Mouse (Mus musculus): ENCODE measurements around the gene Scamp1. TPM values are rescaled to one million over a fixed set of nuclear protein-coding genes. Genes with fewer than 3 reads are reported as not detected.
A peak's percentile ranks its signal among the peaks of the same experiment; 100 is the strongest.

The Scamp1 gene
- polyA plus RNA-seq, 1 experiment, result 22.3 TPM

DNA sequence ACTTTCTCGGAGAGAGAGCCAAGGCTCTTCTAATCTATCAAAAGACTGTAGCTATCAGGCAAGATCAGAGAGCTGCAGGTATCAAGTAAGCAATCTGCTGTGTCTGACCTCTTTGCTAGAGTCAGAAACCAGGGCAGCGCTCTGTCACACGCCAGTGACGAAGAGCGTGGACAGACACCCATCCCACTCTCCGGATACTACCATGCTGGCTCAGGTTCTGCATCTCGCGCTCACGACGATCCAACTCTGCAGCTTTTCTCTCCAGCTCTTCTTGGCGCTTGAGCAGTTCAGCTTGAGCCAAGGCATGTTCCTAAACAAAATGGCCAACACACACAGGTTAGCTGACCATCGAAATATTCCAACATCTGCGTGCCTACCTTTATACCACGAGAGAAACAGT, 53.8 kb downstream of the Scamp1 start:
- no peaks in the 10 kb centered on the region for H3K4me1 ChIP-seq (ENCODE audit: control insufficient read depth, insufficient read depth, low read length)
- TF ChIP-seq POLR2A (IDR thresholded peaks at IDR 0.05; ENCODE audit: low read depth, low read length), result no peak
- TF ChIP-seq CTCF (conservative IDR thresholded peaks at IDR 0.05; ENCODE audit: insufficient read depth, insufficient read length, low read depth, low read length), result no peak
- no peak overlapping the region for H3K27ac ChIP-seq (ENCODE audit: insufficient read depth, low read depth, low read length)
- no peak overlapping the region for H3K4me3 ChIP-seq (ENCODE audit: insufficient read depth, low read depth, low read length)
- no peak for DNase-seq
- 85% methylated on average over 14 of the region's 14 CpGs for WGBS
- H3K27me3 ChIP-seq (replicated peaks; ENCODE audit: control insufficient read depth, insufficient read depth, low read length), result no peaks in the 10 kb centered on the region
- H3K36me3 ChIP-seq (ENCODE audit: control insufficient read depth, insufficient read depth, low read length), result no peaks in the 10 kb centered on the region; the same call in 1 of the 2 replicates

DNA sequence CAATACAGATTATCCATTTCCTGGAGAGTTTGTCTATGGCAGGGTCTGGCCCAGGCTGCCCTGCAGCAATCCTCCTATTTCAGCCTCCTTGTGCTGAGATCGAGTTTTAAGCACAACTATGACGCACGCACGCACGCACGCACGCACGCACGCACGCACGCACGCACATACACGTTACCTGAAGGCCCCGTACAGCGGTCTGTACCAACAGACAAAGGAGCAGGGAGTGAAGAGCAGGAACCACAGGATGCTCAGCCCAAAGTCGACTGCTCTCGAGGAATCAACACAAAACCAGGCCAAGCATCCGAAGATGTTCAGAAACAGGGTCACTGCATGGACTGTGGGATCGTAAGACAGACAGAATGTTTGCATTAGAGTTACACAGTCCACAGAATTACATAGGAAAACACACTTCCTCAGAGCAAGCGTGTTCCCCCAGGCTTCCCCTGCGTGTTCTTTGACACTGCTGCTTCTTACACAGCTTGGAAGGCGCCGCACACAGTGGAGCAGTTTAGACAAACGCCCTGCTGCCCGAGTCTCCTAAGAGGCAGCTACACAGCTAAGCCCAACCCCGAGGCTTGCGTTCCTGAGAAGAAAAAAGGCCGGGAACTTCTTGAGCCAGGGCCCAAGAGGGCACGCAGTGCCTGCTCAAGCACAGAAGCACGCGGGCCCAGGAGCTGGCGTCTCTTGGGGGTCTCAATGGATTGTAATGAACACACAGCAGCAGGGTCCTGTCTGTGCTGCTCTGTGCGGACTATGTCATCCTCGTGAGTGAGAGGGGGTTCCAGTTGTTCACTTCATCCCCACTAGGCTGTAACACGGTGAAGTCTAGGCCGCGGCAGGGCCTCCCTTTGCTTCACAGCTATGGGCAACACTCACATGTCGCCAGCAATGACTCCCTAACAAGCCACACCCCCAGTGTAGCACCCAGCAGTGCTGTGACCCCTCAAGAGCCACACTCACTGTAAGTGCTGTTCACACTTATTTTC, 60.6 kb downstream of the Scamp1 start:
- Histone ChIP-seq H3K27me3 (replicated peaks; ENCODE audit: control insufficient read depth, insufficient read depth, low read length) (no peaks in the 10 kb centered on the region), H3K4me3 (ENCODE audit: insufficient read depth, low read depth, low read length) (no peak overlapping the region), H3K4me1 (ENCODE audit: control insufficient read depth, insufficient read depth, low read length) (no peaks in the 10 kb centered on the region), H3K36me3 (ENCODE audit: control insufficient read depth, insufficient read depth, low read length) (no peaks in the 10 kb centered on the region), H3K27ac (ENCODE audit: insufficient read depth, low read depth, low read length) (no peak overlapping the region)
- WGBS, result 93% methylated on average over 38 of the region's 38 CpGs
- DNase-seq, result no peak
- TF ChIP-seq POLR2A (IDR thresholded peaks at IDR 0.05; ENCODE audit: low read depth, low read length), result no peak
- TF ChIP-seq CTCF (conservative IDR thresholded peaks at IDR 0.05; ENCODE audit: insufficient read depth, insufficient read length, low read depth, low read length), result no peak

DNA sequence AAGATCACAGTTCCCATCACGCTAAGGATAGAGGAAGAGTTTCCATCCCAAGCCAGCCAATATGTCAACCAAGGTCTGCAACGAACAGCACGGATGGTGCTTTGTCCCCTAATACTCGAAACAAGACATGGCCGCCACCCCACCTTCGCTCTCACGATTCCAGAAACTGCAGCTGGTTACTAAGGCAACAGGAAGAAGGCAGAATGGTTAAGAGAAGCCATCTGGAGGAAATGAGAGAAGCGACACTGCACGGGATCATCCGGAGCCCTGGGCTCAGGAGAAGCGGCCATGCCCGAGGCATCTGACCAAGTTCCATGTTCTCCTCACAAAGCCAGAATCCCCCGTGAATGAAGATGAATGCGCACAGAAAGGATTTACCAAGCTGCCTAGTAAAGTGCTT, 62.0 kb downstream of the Scamp1 start:
- DNase-seq, result no peak
- no peak overlapping the region for H3K4me3 ChIP-seq (ENCODE audit: insufficient read depth, low read depth, low read length)
- H3K27ac ChIP-seq (ENCODE audit: insufficient read depth, low read depth, low read length), result no peak overlapping the region
- H3K36me3 ChIP-seq (ENCODE audit: control insufficient read depth, insufficient read depth, low read length), result no peaks in the 10 kb centered on the region
- no peaks in the 10 kb centered on the region for H3K4me1 ChIP-seq (ENCODE audit: control insufficient read depth, insufficient read depth, low read length)
- no peak for TF ChIP-seq CTCF (conservative IDR thresholded peaks at IDR 0.05; ENCODE audit: insufficient read depth, insufficient read length, low read depth, low read length)
- TF ChIP-seq POLR2A (IDR thresholded peaks at IDR 0.05; ENCODE audit: low read depth, low read length), result no peak
- 77% methylated on average over 14 of the region's 14 CpGs for WGBS
- H3K27me3 ChIP-seq (replicated peaks; ENCODE audit: control insufficient read depth, insufficient read depth, low read length), result no peaks in the 10 kb centered on the region

DNA sequence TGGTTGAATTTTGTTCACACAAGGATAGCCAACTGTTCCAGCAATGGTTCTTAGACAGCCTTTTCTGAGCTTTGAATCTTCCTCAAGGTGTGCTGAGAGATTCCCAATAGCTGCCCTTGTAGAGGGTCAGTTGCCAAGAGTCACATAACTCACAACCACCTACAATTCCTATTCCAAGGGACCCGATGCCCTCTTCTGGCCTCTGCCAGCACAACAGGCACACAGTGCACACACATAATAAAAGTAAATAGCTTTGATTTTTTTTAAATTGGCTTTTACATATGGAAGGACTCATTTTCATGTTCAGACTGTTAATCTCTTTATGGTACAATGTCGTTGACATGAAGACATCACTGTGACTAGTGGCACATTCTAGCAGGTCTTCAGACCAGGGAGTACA, 72.9 kb downstream of the Scamp1 start:
- H3K36me3 ChIP-seq (ENCODE audit: control insufficient read depth, insufficient read depth, low read length), result 0 out of 2 replicates have a peak, but pooled peaks cover 1% of the 10 kb centered on the region
- TF ChIP-seq POLR2A (IDR thresholded peaks at IDR 0.05; ENCODE audit: low read depth, low read length) (no peak), CTCF (conservative IDR thresholded peaks at IDR 0.05; ENCODE audit: insufficient read depth, insufficient read length, low read depth, low read length) (peak; percentile 45)

DNA sequence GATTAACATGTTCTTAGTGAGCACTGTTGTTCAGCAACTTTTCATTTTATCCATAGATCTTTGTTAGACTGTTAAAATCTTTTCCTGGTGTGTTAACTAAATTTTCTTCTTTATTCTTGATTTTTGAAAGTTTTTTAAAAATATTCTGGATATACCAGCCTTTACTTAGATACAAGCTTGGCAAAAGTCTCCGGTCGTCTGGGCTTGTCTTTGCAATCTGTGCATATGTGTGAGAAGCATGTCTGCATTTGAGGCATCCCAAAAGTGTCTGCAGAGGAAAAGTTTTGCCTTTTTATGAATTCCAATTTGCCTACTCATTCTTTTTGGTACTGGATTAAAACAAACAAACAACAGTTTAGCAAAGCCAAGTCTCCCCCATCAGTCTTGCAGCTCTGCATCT, 73.5 kb downstream of the Scamp1 start:
- Histone ChIP-seq H3K4me1 (ENCODE audit: control insufficient read depth, insufficient read depth, low read length) (no peaks in the 10 kb centered on the region), H3K27ac (ENCODE audit: insufficient read depth, low read depth, low read length) (no peak overlapping the region), H3K4me3 (ENCODE audit: insufficient read depth, low read depth, low read length) (no peak overlapping the region), H3K27me3 (replicated peaks; ENCODE audit: control insufficient read depth, insufficient read depth, low read length) (no peaks in the 10 kb centered on the region), H3K36me3 (ENCODE audit: control insufficient read depth, insufficient read depth, low read length) (0 out of 2 replicates have a peak, but pooled peaks cover 1% of the 10 kb centered on the region)
- no peak for DNase-seq
- 97% methylated on average over 2 of the region's 2 CpGs for WGBS
- no peak for TF ChIP-seq POLR2A (IDR thresholded peaks at IDR 0.05; ENCODE audit: low read depth, low read length)
- TF ChIP-seq CTCF (conservative IDR thresholded peaks at IDR 0.05; ENCODE audit: insufficient read depth, insufficient read length, low read depth, low read length), result no peak

More for the DNA sequence above, 72.9 kb downstream of the Scamp1 start:
- WGBS, result 86% methylated on average over 2 of the region's 2 CpGs
- H3K27me3 ChIP-seq (replicated peaks; ENCODE audit: control insufficient read depth, insufficient read depth, low read length), result no peaks in the 10 kb centered on the region
- H3K27ac ChIP-seq (ENCODE audit: insufficient read depth, low read depth, low read length), result no peak overlapping the region
- no peak overlapping the region for H3K4me3 ChIP-seq (ENCODE audit: insufficient read depth, low read depth, low read length)
- peak; percentile 15 for DNase-seq
- no peaks in the 10 kb centered on the region for H3K4me1 ChIP-seq (ENCODE audit: control insufficient read depth, insufficient read depth, low read length)

DNA sequence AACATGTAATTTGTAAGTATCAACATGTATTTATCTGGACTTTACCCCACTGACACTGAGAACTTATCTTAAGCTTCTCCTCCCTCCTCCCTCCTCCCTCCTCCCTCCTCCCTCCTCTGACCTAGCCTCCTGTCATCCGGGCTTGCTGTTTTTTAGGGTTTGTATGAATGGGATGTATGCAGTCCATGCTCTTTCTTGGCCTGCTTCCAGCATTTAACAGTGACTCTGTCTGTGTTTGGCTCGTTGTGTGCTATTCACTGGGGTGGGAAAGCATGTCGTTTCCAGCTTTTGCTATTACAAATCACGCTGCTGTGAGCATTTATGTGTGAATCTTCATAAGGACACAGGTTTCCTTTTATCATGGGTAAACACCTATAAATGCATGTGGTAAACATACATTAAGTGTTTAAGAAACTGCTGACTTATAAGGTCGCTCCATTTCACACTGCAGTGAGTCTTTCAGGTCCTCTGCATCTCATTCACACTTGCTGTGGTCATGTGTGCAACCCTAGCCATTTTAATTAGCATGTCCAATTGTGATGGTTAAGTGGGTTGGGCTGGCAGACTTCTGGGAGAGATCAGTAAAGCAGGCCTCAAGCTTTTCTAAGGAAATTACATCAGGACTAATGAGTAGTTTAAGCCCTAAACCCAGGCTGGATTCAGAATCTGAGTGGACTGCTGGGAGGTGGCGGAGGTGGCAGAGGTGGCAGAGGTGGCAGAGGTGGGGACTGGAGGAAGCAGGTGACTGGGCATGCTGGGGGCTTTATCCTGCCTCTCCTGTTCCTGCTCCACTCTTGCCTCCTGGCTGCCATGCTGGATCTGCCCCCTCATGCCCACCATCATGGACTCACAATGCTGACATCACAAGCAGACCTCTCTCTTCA, 74.2 kb downstream of the Scamp1 start:
- Histone ChIP-seq H3K4me1 (ENCODE audit: control insufficient read depth, insufficient read depth, low read length) (no peaks in the 10 kb centered on the region), H3K27me3 (replicated peaks; ENCODE audit: control insufficient read depth, insufficient read depth, low read length) (no peaks in the 10 kb centered on the region), H3K27ac (ENCODE audit: insufficient read depth, low read depth, low read length) (no peak overlapping the region), H3K4me3 (ENCODE audit: insufficient read depth, low read depth, low read length) (no peak overlapping the region), H3K36me3 (ENCODE audit: control insufficient read depth, insufficient read depth, low read length) (0 out of 2 replicates have a peak, but pooled peaks cover 1% of the 10 kb centered on the region)
- TF ChIP-seq CTCF (conservative IDR thresholded peaks at IDR 0.05; ENCODE audit: insufficient read depth, insufficient read length, low read depth, low read length) (no peak), POLR2A (IDR thresholded peaks at IDR 0.05; ENCODE audit: low read depth, low read length) (no peak)
- WGBS, result 65% methylated on average over 6 of the region's 6 CpGs
- no peak for DNase-seq
